Mouse (Mus musculus): ENCODE results near the gene Mcur1. TPM values are rescaled to one million over a fixed set of nuclear protein-coding genes. Genes with fewer than 3 reads are reported as not detected.

Gene Mcur1
- polyA plus RNA-seq, 1 experiment from 2014 or later: 18.2 TPM

Other genes with a start within 250 kb of the Mcur1 start
- 25.8 and 26.0 TPM in 2 replicates for gene Sirt5, start 194.7 kb downstream of the Mcur1 start, polyA plus RNA-seq (2016; fragmentation: Nextera tagmentation; extraction: Ambion mirVana)
- gene Nol7, start 161.8 kb downstream of the Mcur1 start, polyA plus RNA-seq (2016; fragmentation: Nextera tagmentation; extraction: Ambion mirVana): 134 and 141 TPM in 2 replicates
- gene Ranbp9, start 78.9 kb downstream of the Mcur1 start, polyA plus RNA-seq (2016; fragmentation: Nextera tagmentation; extraction: Ambion mirVana): 6.8 and 8.6 TPM in 2 replicates
- 1.7 and 2.7 TPM in 2 replicates for gene Rnf182, start 55.5 kb upstream of the Mcur1 start, polyA plus RNA-seq (2016; fragmentation: Nextera tagmentation; extraction: Ambion mirVana)
- 1.4 and 1.5 TPM in 2 replicates for gene Cd83, start 224.6 kb upstream of the Mcur1 start, polyA plus RNA-seq (2016; fragmentation: Nextera tagmentation; extraction: Ambion mirVana)